Mouse (Mus musculus) kidney, embryonic 16.5 days (tissue): ENCODE measurements at regions not wholly inside any gene's neighbourhood (a gene's known extent, or its start where the extent isn't known, plus 50 kb on each side); places are given as distances from the start of the nearest gene placed in this dataset.

Experiments used
- ATAC-seq: fragments of 200-750 bp; cut with Nextera tagmentation; 2 replicates; pipeline ENCODE4 v1.8.0; 2017; ENCODE audit warnings: moderate TSS enrichment; ENCODE audit not compliant: low FRiP score, low TSS enrichment
- H3K27ac ChIP-seq: fragments of 300-500 bp; sonication (generic); 2 replicates; pipeline ENCODE4 v1.5.1; 2014; ENCODE audit warnings: low read length
- H3K27me3 ChIP-seq: fragments of 300-500 bp; sonication (generic); 2 replicates; pipeline ENCODE4 v1.6.1; 2014; ENCODE audit warnings: low read length, control low read depth, mixed read lengths; ENCODE audit not compliant: insufficient read depth
- H3K36me3 ChIP-seq: fragments of 300-500 bp; sonication (generic); 2 replicates; pipeline ENCODE4 v1.6.1; 2014; ENCODE audit warnings: low read length, control low read depth, mixed read lengths; ENCODE audit not compliant: insufficient read depth
- H3K4me1 ChIP-seq: fragments of 300-500 bp; sonication (generic); 2 replicates; pipeline ENCODE4 v1.6.1; 2014; ENCODE audit warnings: low read length, control low read depth, mixed read lengths; ENCODE audit not compliant: insufficient read depth
- H3K4me2 ChIP-seq: fragments of 300-500 bp; sonication (generic); replicated peaks from 2 replicates; pipeline ENCODE4 v1.6.1; 2014; ENCODE audit warnings: low read depth, low read length
- H3K4me3 ChIP-seq: fragments of 300-500 bp; sonication (generic); 2 replicates; pipeline ENCODE4 v1.5.1; 2014; ENCODE audit warnings: mild to moderate bottlenecking, low read length
- H3K9ac ChIP-seq: fragments of 300-500 bp; sonication (generic); replicated peaks from 2 replicates; pipeline ENCODE4 v1.6.1; 2014; ENCODE audit warnings: low read length
- H3K9me3 ChIP-seq: fragments of 300-500 bp; sonication (generic); 2 replicates; pipeline ENCODE4 v1.6.1; 2016; ENCODE audit warnings: low read length, control low read depth
- WGBS: fragments of 180-500 bp; shearing (Covaris S2); extraction: QIAGEN DNeasy Blood & Tissue Kit; methylation state at CpG from one replicate; pipeline ENCODE4 v1.1.7; 2014; 5-methylcytosine and 5-hydroxymethylcytosine counted together

DNA sequence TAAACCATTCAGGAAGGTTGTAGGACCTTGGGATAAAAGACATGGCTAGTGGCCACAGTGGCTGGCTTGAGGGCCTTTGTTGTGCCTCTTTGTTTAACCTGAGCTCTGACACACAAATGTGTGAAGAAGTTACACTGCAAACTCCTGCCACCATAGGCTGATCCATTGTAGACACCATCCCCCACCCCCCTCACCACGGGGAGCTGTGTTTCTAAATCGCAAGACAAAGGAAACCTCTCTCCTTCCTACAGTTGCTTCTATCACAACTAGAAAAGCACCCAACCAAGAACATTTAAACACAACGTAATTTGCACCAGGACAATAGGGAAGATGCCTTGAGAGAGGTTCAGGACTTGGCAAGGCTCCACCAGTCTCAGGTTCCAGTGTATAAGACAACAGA lies 97.1 kb upstream of the Dap start:
- WGBS: 68% methylated on average over 3 of the region's 3 CpGs
- H3K27me3 ChIP-seq: no peaks in the 10 kb centered on the region

GRCm38 (mm10) chr15:31134891-31135290 lies 89.2 kb upstream of the Dap start:
- H3K4me1 ChIP-seq: no peaks in the 10 kb centered on the region
- no peak for ATAC-seq
- no peak overlapping the region for H3K4me2 ChIP-seq
- H3K9ac ChIP-seq: no peak overlapping the region
- 55% methylated on average over 7 of the region's 7 CpGs for WGBS
- H3K4me3 ChIP-seq: no peak overlapping the region
- no peaks in the 10 kb centered on the region for H3K27me3 ChIP-seq
- no peak overlapping the region for H3K27ac ChIP-seq
- H3K9me3 ChIP-seq: no peaks in the 10 kb centered on the region
- no peaks in the 10 kb centered on the region for H3K36me3 ChIP-seq

More for the DNA sequence above, 97.1 kb upstream of the Dap start:
- no peak overlapping the region for H3K4me3 ChIP-seq
- no peaks in the 10 kb centered on the region for H3K4me1 ChIP-seq
- H3K9me3 ChIP-seq: no peaks in the 10 kb centered on the region
- H3K36me3 ChIP-seq: no peaks in the 10 kb centered on the region
- no peak overlapping the region for H3K27ac ChIP-seq
- H3K4me2 ChIP-seq: no peak overlapping the region
- ATAC-seq: no peak
- no peak overlapping the region for H3K9ac ChIP-seq

GRCm38 (mm10) chr15:31138637-31139036 lies 85.5 kb upstream of the Dap start:
- ATAC-seq: no peak

DNA sequence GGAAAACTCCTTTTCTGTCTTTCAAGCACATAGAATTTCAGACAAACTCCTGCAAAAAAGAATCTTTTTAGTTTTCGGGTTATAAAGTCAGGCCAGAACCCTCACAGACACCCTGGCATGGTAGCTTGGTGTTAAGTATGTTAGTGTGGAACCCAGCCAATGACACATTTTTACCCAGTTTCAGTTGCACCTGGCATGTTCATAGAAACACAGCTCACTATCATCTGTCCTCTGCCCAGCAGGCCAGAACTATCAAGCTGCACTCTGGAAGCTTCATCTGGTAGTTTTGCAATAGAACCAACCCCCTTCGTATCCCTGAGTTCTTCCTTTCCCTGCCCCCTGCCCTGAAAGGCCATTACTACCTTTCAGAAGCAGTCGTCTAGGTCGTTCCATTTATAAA lies 82.4 kb upstream of the Dap start:
- Histone ChIP-seq H3K9me3 (no peaks in the 10 kb centered on the region), H3K4me1 (no peaks in the 10 kb centered on the region), H3K4me2 (no peak overlapping the region), H3K27ac (no peak overlapping the region), H3K27me3 (no peaks in the 10 kb centered on the region), H3K4me3 (no peak overlapping the region), H3K36me3 (no peaks in the 10 kb centered on the region), H3K9ac (no peak overlapping the region)
- WGBS: 38% methylated on average over 4 of the region's 4 CpGs
- no peak for ATAC-seq

More at GRCm38 (mm10) chr15:31138637-31139036, 85.5 kb upstream of the Dap start:
- WGBS: 82% methylated on average over 6 of the region's 6 CpGs
- no peak overlapping the region for H3K9ac ChIP-seq
- no peaks in the 10 kb centered on the region for H3K27me3 ChIP-seq
- no peak overlapping the region for H3K4me3 ChIP-seq
- H3K36me3 ChIP-seq: no peaks in the 10 kb centered on the region
- H3K4me1 ChIP-seq: no peaks in the 10 kb centered on the region
- no peak overlapping the region for H3K4me2 ChIP-seq
- no peak overlapping the region for H3K27ac ChIP-seq
- H3K9me3 ChIP-seq: no peaks in the 10 kb centered on the region

DNA sequence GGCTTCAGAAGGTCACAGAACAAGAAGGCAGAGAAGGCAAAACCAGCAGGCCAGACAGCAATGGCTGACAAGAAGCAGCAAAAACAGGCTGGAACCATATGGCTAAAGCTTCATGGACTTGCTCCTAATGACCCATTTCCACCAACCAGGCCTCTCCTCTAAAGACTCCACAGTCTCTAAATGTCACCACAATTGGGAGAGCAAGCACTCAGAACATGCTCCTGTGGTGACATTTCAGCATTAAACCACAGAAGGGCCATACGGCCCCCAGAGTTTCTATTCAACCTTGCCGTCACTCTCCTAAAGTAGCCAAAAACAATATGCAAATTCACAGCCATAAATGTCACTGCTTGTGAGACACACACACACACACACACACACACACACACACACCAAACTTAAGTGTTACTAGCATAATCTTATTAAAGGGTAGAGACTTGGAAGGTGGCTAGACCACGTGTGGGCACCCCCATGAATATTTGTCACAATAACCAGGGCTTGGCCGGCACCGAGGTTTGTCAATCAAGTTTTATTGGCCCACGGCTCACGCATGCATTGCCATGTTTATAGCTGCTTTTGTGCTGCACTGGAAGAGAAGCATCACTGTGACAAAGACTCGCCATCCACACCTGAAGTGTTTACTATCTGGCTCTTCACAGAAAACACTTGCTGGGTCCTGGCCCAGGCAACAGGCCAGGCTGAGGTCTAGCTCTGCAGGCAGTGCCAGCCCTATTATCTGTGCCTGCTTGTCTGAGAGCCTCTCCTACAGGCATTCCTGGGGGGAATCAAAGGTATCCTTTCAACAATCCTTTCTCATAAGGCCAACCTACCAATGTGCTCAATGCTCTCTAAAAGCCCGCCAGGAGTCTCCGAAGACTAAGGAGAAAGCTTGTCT lies 75.6 kb upstream of the Dap start:
- no peak for ATAC-seq
- 0 out of 2 replicates have a peak, but pooled peaks cover 3% of the 10 kb centered on the region for H3K4me1 ChIP-seq
- 82% methylated on average over 10 of the region's 10 CpGs for WGBS

DNA sequence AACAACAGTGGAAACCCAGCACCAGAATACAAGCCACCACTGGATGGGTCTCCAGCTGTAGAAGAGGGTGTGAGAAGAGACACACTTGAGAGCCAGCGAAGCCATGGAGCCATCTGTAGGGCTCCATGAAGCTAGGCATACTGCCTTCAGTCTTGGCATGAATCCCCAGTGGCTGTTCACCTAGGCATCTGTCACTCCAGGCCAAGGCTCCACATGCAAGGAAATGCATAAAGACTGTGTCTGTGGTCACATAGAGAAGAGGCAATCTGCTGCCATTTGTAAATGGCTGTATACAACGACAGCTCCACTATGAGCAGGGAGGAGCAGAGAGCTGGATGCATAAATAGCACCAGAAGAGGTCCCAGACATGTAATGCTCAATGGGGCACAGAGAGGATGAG lies 74.3 kb upstream of the Dap start:
- Histone ChIP-seq H3K9me3 (no peaks in the 10 kb centered on the region), H3K4me2 (no peak overlapping the region), H3K27ac (no peak overlapping the region), H3K4me3 (no peak overlapping the region), H3K9ac (no peak overlapping the region), H3K4me1 (0 out of 2 replicates have a peak, but pooled peaks cover 3% of the 10 kb centered on the region), H3K36me3 (no peaks in the 10 kb centered on the region), H3K27me3 (no peaks in the 10 kb centered on the region)
- 85% methylated on average over 2 of the region's 2 CpGs for WGBS
- no peak for ATAC-seq

More for the DNA sequence above, 75.6 kb upstream of the Dap start:
- Histone ChIP-seq H3K4me2 (no peak overlapping the region), H3K4me3 (no peak overlapping the region), H3K27me3 (no peaks in the 10 kb centered on the region), H3K9ac (no peak overlapping the region), H3K36me3 (no peaks in the 10 kb centered on the region), H3K27ac (no peak overlapping the region), H3K9me3 (no peaks in the 10 kb centered on the region)

- H3K4me2 ChIP-seq: peak overlapping the region; percentile 24; the same call in 1 of the 2 replicates
- peak; percentile 69 for ATAC-seq
- H3K36me3 ChIP-seq: no peaks in the 10 kb centered on the region
Observed at GRCm38 (mm10) chr15:31150546-31151471, 73.3 kb upstream of the Dap start.

DNA sequence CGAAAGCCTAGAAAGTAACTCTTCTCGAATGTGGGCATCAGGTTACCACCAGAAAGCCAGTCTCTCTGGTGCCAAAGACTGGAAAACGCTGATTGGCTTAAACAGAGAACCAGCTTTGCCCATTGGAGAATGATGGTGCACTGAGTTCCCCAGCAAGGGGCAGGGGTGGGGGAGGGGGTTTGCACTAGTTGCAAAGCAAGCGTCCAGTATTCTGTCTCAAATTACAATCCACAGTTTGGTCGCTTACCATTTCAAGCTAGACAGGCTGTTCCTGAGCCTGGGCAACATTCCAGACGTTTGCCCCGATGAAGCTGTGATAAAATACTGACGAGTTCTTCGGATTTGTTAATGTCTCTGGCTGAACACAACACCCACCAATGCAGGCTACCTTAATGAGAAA lies 69.0 kb upstream of the Dap start:
- Histone ChIP-seq H3K9me3 (no peaks in the 10 kb centered on the region), H3K36me3 (no peaks in the 10 kb centered on the region), H3K27me3 (no peaks in the 10 kb centered on the region), H3K4me3 (no peak overlapping the region), H3K4me1 (peaks cover 3% of the 10 kb centered on the region), H3K9ac (no peak overlapping the region), H3K4me2 (peak overlapping the region; percentile 27), H3K27ac (no peak overlapping the region)
- 25% methylated on average over 9 of the region's 9 CpGs for WGBS
- peak; percentile 74 for ATAC-seq

More at GRCm38 (mm10) chr15:31150546-31151471, 73.3 kb upstream of the Dap start:
- Histone ChIP-seq H3K27me3 (no peaks in the 10 kb centered on the region), H3K9ac (no peak overlapping the region), H3K4me1 (peaks cover 3% of the 10 kb centered on the region), H3K27ac (no peak overlapping the region), H3K4me3 (no peak overlapping the region), H3K9me3 (no peaks in the 10 kb centered on the region)
- 45% methylated on average over 21 of the region's 21 CpGs for WGBS

DNA sequence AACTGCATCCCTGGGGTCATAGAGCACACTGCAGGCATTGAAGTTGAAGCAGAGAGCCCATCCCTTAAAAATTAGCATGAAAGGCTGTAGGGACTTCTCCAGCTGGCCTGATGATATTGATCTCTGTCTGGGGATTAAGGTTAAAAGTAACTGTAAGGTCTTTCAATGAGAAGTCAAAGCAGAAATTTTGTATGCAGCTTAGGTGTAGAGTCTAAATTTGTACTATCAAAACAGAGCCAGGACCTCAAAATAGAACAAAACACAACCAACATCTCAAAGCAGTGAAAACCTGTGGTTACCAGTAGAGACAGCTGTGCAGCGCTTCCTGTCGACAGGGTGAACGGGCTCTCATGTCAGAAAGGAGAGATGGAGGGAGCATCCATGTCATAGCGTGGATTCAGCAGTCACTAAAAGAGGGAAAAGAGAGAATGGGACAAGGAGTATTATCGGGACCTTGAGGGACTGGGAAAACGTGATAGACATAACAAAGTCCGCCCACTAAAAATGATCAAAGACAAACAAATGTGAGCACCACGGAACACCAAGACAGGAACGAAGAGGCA lies 57.5 kb upstream of the Dap start:
- Histone ChIP-seq H3K27me3 (no peaks in the 10 kb centered on the region), H3K36me3 (no peaks in the 10 kb centered on the region), H3K27ac (no peak overlapping the region), H3K4me1 (no peaks in the 10 kb centered on the region), H3K9ac (no peak overlapping the region), H3K4me3 (no peak overlapping the region), H3K4me2 (no peak overlapping the region), H3K9me3 (no peaks in the 10 kb centered on the region)
- no peak for ATAC-seq
- 76% methylated on average over 9 of the region's 9 CpGs for WGBS
